Mouse (Mus musculus) spleen, adult 2 months (tissue): ENCODE results near the gene Myo6. TPM values are rescaled to one million over a fixed set of nuclear protein-coding genes. Genes with fewer than 3 reads are reported as not detected.

ENCODE experiments used
- DNase-seq, 2 experiments: peaks; one replicate each; pipeline versions ENCODE4 v3.0.0 to v3.0.0-alpha.2; 2012 to 2021; ENCODE audit warnings: low spot score in 2 of 2, low read depth in 1 of 2
- H3K27ac ChIP-seq: fragments of 200-500 bp; 2 replicates; pipeline ENCODE4 v1.5.1; 2012; ENCODE audit warnings: low read length, inconsistent platforms; ENCODE audit not compliant: insufficient read depth
- H3K27me3 ChIP-seq: fragments of 200-500 bp; 2 replicates; pipeline ENCODE4 v1.6.1; 2012; ENCODE audit warnings: mild to moderate bottlenecking, moderate library complexity, low read length, inconsistent platforms; ENCODE audit not compliant: control insufficient read depth, insufficient read depth
- H3K36me3 ChIP-seq: fragments of 200-500 bp; 2 replicates; pipeline ENCODE4 v1.6.1; 2012; ENCODE audit warnings: mild to moderate bottlenecking, low read length, inconsistent platforms; ENCODE audit not compliant: control insufficient read depth, insufficient read depth
- H3K4me1 ChIP-seq: fragments of 200-500 bp; 2 replicates; pipeline ENCODE4 v1.6.1; 2011; ENCODE audit warnings: inconsistent platforms; ENCODE audit not compliant: control insufficient read depth, insufficient read depth, insufficient read length
- H3K4me3 ChIP-seq: fragments of 200-500 bp; 2 replicates; pipeline ENCODE4 v1.5.1; 2011; ENCODE audit warnings: mild to moderate bottlenecking, inconsistent platforms; ENCODE audit not compliant: insufficient read depth, insufficient read length; ENCODE audit errors: extremely low read depth
- CTCF ChIP-seq: fragments of 200-500 bp; IDR thresholded peaks from 2 replicates; pipeline ENCODE4 v1.5.1; 2011; ENCODE audit warnings: mild to moderate bottlenecking, inconsistent platforms; ENCODE audit not compliant: insufficient read depth, insufficient read length, insufficient replicate concordance; ENCODE audit errors: extremely low read depth
- POLR2A ChIP-seq: fragments of 200-500 bp; IDR thresholded peaks from 2 replicates; pipeline ENCODE4 v1.6.1; 2011; ENCODE audit warnings: low read depth, low read length, inconsistent platforms
- WGBS: fragments of 180-500 bp; shearing (Covaris S2); methylation state at CpG from one replicate; pipeline ENCODE4 v1.1.7; 2018; 5-methylcytosine and 5-hydroxymethylcytosine counted together
- polyA plus RNA-seq: library from polyadenylated mRNA; depleted of rRNA; stranded (reverse); fragments of >200 nt; gene quantifications from 2 replicates; pipeline ENCODE4 v1.2.3, GENCODE M21; 2012

The Myo6 gene
- polyA plus RNA-seq, 1 experiment: 3.5 TPM

- Histone ChIP-seq H3K27ac (no peak overlapping the region), H3K4me3 (no peak overlapping the region), H3K27me3 (no peaks in the 10 kb centered on the region), H3K36me3 (no peaks in the 10 kb centered on the region), H3K4me1 (no peaks in the 10 kb centered on the region)
- 72% methylated on average over 5 of the region's 5 CpGs for WGBS
- DNase-seq: no peak
- TF ChIP-seq POLR2A: no peak
- TF ChIP-seq CTCF: no peak
Measured at GRCm38 (mm10) chr9:80180771-80181170, 15.9 kb downstream of the Myo6 start.

GRCm38 (mm10) chr9:80181692-80182091 lies 16.9 kb downstream of the Myo6 start:
- WGBS: 88% methylated on average over 1 of the region's 1 CpGs
- H3K27ac ChIP-seq: no peak overlapping the region

GRCm38 (mm10) chr9:80184138-80184537 lies 19.3 kb downstream of the Myo6 start:
- DNase-seq: no peak
- Histone ChIP-seq H3K27me3 (no peaks in the 10 kb centered on the region), H3K4me3 (no peak overlapping the region), H3K4me1 (no peaks in the 10 kb centered on the region), H3K36me3 (no peaks in the 10 kb centered on the region), H3K27ac (no peak overlapping the region)
- WGBS: 85% methylated on average over 5 of the region's 5 CpGs
- no peak for TF ChIP-seq CTCF
- TF ChIP-seq POLR2A: no peak

More at GRCm38 (mm10) chr9:80181692-80182091, 16.9 kb downstream of the Myo6 start:
- Histone ChIP-seq H3K4me3 (no peak overlapping the region), H3K36me3 (no peaks in the 10 kb centered on the region), H3K27me3 (no peaks in the 10 kb centered on the region), H3K4me1 (no peaks in the 10 kb centered on the region)
- DNase-seq: no peak
- TF ChIP-seq POLR2A: no peak
- TF ChIP-seq CTCF: no peak

GRCm38 (mm10) chr9:80185737-80186136 lies 20.9 kb downstream of the Myo6 start:
- H3K27me3 ChIP-seq: no peaks in the 10 kb centered on the region
- no peak overlapping the region for H3K27ac ChIP-seq
- no peaks in the 10 kb centered on the region for H3K4me1 ChIP-seq
- no peak for DNase-seq
- TF ChIP-seq CTCF (no peak), POLR2A (no peak)
- H3K36me3 ChIP-seq: no peaks in the 10 kb centered on the region
- WGBS: 83% methylated on average over 3 of the region's 3 CpGs
- no peak overlapping the region for H3K4me3 ChIP-seq

GRCm38 (mm10) chr9:80186693-80187092 lies 21.9 kb downstream of the Myo6 start:
- Histone ChIP-seq H3K4me1 (no peaks in the 10 kb centered on the region), H3K4me3 (no peak overlapping the region), H3K36me3 (no peaks in the 10 kb centered on the region), H3K27me3 (no peaks in the 10 kb centered on the region), H3K27ac (no peak overlapping the region)
- DNase-seq: no peak
- WGBS: 93% methylated on average over 8 of the region's 8 CpGs
- TF ChIP-seq POLR2A (no peak), CTCF (no peak)

GRCm38 (mm10) chr9:80188324-80188893 lies 23.6 kb downstream of the Myo6 start:
- Histone ChIP-seq H3K4me3 (no peak overlapping the region), H3K27me3 (no peaks in the 10 kb centered on the region), H3K36me3 (no peaks in the 10 kb centered on the region), H3K27ac (no peak overlapping the region), H3K4me1 (no peaks in the 10 kb centered on the region)
- TF ChIP-seq POLR2A: no peak
- no peak for TF ChIP-seq CTCF
- no peak for DNase-seq
- WGBS: 78% methylated on average over 5 of the region's 5 CpGs

- H3K27me3 ChIP-seq: no peaks in the 10 kb centered on the region
- H3K4me3 ChIP-seq: no peak overlapping the region
- no peak for TF ChIP-seq POLR2A
- DNase-seq: no peak
- no peaks in the 10 kb centered on the region for H3K4me1 ChIP-seq
- no peak overlapping the region for H3K27ac ChIP-seq
- WGBS: 91% methylated on average over 6 of the region's 6 CpGs
- H3K36me3 ChIP-seq: no peaks in the 10 kb centered on the region
Measured at GRCm38 (mm10) chr9:80191240-80191639, 26.4 kb downstream of the Myo6 start.
